ENCODE assay signal across 9 mouse cellular contexts in the genomic region with DNA sequence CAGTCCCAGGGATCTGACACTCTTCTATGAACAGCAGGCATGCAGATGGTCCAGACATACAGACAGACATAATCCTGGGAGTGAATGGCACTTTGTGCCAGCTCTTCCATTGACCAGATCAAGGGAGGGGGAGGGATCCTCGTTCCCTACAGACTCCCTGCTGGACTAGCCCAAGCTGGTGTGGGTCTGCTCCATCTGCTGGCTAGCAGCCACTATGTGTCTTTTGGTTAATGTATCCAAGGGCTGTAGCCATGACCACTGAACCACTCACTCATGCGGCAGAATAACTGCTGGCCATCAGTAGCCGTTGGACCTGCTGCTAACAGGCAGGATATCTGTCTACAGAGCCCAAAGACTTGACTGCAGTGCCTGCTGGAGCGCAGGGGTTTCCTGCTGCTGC. TPM values are rescaled to one million over a fixed set of nuclear protein-coding genes. Genes with fewer than 3 reads are reported as not detected.
DNase-seq lines count a peak whose midpoint lies in the region; ATAC-seq and TF ChIP-seq lines count a peak whose summit lies in the region.
"Had no signal": no experiment of that assay in that cellular context is flagged by ENCODE, and none has a peak within 500 bp of the region (broad histone marks: within the 10 kb centered on the region; RNA-seq: fewer than 3 reads in every experiment).

No protein-coding gene starts in this region.

- peak; percentile 13; the same call in 1 of the 2 replicates for TF ChIP-seq CTCF in kidney, postnatal 0 days (IDR thresholded peaks at IDR 0.05; ENCODE audit: low read depth)

- peak; percentile 25 to 29 for DNase-seq in layer of hippocampus, postnatal 14 days (ENCODE audit: low spot score in 2 of 2)
- DNase-seq in layer of hippocampus, adult 11-12 months (ENCODE audit: low spot score) = no peak
- peak; percentile 27 for DNase-seq in forebrain, embryonic 14.5 days (ENCODE audit: low spot score)
- peak; percentile 19 for DNase-seq in kidney, postnatal 0 days (ENCODE audit: low spot score)
- no peak for DNase-seq in limb, embryonic 10.5 days (ENCODE audit: low spot score)
- no peak for DNase-seq in right cerebral cortex, adult 18-20 months
- no peak for DNase-seq in lung, postnatal 4 days

- no peak overlapping the region; the same call in 1 of the 2 replicates for H3K27ac ChIP-seq in forebrain, embryonic 14.5 days (ENCODE audit: low read depth, low read length)
- H3K27ac ChIP-seq in kidney, postnatal 0 days = no peak overlapping the region
- no peak overlapping the region for H3K27ac ChIP-seq in neural tube, embryonic 14.5 days (ENCODE audit: low read depth, low read length)
- no peak overlapping the region for H3K27ac ChIP-seq in limb, embryonic 10.5 days

- H3K9me3 ChIP-seq in forebrain, embryonic 14.5 days (replicated peaks; ENCODE audit: control insufficient read depth, low read length) = no peaks in the 10 kb centered on the region
- H3K9me3 ChIP-seq in kidney, postnatal 0 days (replicated peaks; ENCODE audit: low read length) = no peaks in the 10 kb centered on the region
- H3K9me3 ChIP-seq in neural tube, embryonic 14.5 days (ENCODE audit: control insufficient read depth, low read length) = no peaks in the 10 kb centered on the region
- no peaks in the 10 kb centered on the region for H3K9me3 ChIP-seq in limb, embryonic 10.5 days (replicated peaks)

- H3K27me3 ChIP-seq in forebrain, embryonic 14.5 days (replicated peaks; ENCODE audit: control insufficient read depth, insufficient read depth, low read length) = no peaks in the 10 kb centered on the region
- H3K27me3 ChIP-seq in kidney, postnatal 0 days (ENCODE audit: insufficient read depth, low read length) = no peaks in the 10 kb centered on the region
- H3K27me3 ChIP-seq in neural tube, embryonic 14.5 days (ENCODE audit: control insufficient read depth, insufficient read depth, low read length) = no peaks in the 10 kb centered on the region
- H3K27me3 ChIP-seq in limb, embryonic 10.5 days (ENCODE audit: low read depth, poor library complexity, severe bottlenecking) = no peaks in the 10 kb centered on the region
- H3K27me3 ChIP-seq: CH12.LX had no signal

- no peak overlapping the region for H3K4me2 ChIP-seq in forebrain, embryonic 14.5 days (ENCODE audit: low read length)
- H3K4me2 ChIP-seq in kidney, postnatal 0 days (ENCODE audit: low read length) = no peak overlapping the region
- H3K4me2 ChIP-seq in neural tube, embryonic 14.5 days (ENCODE audit: low read depth, low read length) = no peak overlapping the region

- H3K4me1 ChIP-seq in forebrain, embryonic 14.5 days (ENCODE audit: control insufficient read depth, insufficient read depth, low read length) = peaks cover 3% of the 10 kb centered on the region; the same call in 1 of the 2 replicates
- H3K4me1 ChIP-seq in kidney, postnatal 0 days (replicated peaks; ENCODE audit: insufficient read depth, low read length) = no peaks in the 10 kb centered on the region
- H3K4me1 ChIP-seq in neural tube, embryonic 14.5 days (ENCODE audit: control insufficient read depth, insufficient read depth, low read length) = no peaks in the 10 kb centered on the region
- peaks cover 15% of the 10 kb centered on the region for H3K4me1 ChIP-seq in limb, embryonic 10.5 days

- H3K9ac ChIP-seq in forebrain, embryonic 14.5 days (ENCODE audit: low read length) = no peak overlapping the region
- H3K9ac ChIP-seq in kidney, postnatal 0 days (ENCODE audit: low read depth, low read length) = no peak overlapping the region
- no peak overlapping the region for H3K9ac ChIP-seq in neural tube, embryonic 14.5 days (replicated peaks; ENCODE audit: low read depth, low read length)

- peak; percentile 54; the same call in 1 of the 2 replicates for ATAC-seq in forebrain, embryonic 14.5 days
- peak; percentile 78 for ATAC-seq in kidney, postnatal 0 days (replicated peaks; ENCODE audit: low FRiP score, low read depth)
- peak; percentile 42; the same call in 1 of the 2 replicates for ATAC-seq in neural tube, embryonic 14.5 days (ENCODE audit: low read depth)

- WGBS in forebrain, embryonic 14.5 days = 58% methylated on average over 4 of the region's 4 CpGs
- WGBS in kidney, postnatal 0 days = 65% methylated on average over 4 of the region's 4 CpGs
- WGBS in neural tube, embryonic 14.5 days = 44% methylated on average over 4 of the region's 4 CpGs
- 79% methylated on average over 4 of the region's 4 CpGs for WGBS in limb, embryonic 10.5 days

- no peak overlapping the region for H3K4me3 ChIP-seq in forebrain, embryonic 14.5 days (ENCODE audit: low read depth, low read length)
- no peak overlapping the region for H3K4me3 ChIP-seq in kidney, postnatal 0 days (replicated peaks; ENCODE audit: low read depth, low read length)
- H3K4me3 ChIP-seq in neural tube, embryonic 14.5 days (ENCODE audit: low read depth, low read length) = no peak overlapping the region
- H3K4me3 ChIP-seq in limb, embryonic 10.5 days = no peak overlapping the region

- H3K36me3 ChIP-seq in forebrain, embryonic 14.5 days (ENCODE audit: control insufficient read depth, insufficient read depth, low read length) = peaks cover 19% of the 10 kb centered on the region; the same call in 1 of the 2 replicates
- no peaks in the 10 kb centered on the region for H3K36me3 ChIP-seq in kidney, postnatal 0 days (ENCODE audit: insufficient read depth, low read length)
- no peaks in the 10 kb centered on the region for H3K36me3 ChIP-seq in neural tube, embryonic 14.5 days (ENCODE audit: control insufficient read depth, insufficient read depth, low read length)
- peaks cover 36% of the 10 kb centered on the region for H3K36me3 ChIP-seq in limb, embryonic 10.5 days

RNA-seq across cellular contexts. Expression of gene Atp1b3, which starts 39.7 kb away (rescaled TPM):
- 10 to 100 TPM; 85.4 to 85.6 TPM for total RNA-seq in layer of hippocampus, postnatal 14 days (2021)
- 143 and 163 TPM in 2 replicates for polyA plus RNA-seq in forebrain, embryonic 14.5 days (2014; fragmentation: Nextera tagmentation; extraction: Ambion mirVana)
- polyA plus RNA-seq in kidney, postnatal 0 days (2015; fragmentation: Nextera tagmentation; extraction: Ambion mirVana) = 182 and 197 TPM in 2 replicates
- polyA plus RNA-seq in neural tube, embryonic 14.5 days (2014; fragmentation: Nextera tagmentation; extraction: Ambion mirVana) = 168 and 198 TPM in 2 replicates
- polyA plus RNA-seq in limb, embryonic 10.5 days (2016; fragmentation: Nextera tagmentation; extraction: Ambion mirVana) = 148 and 162 TPM in 2 replicates

Comparison
In these comparisons a context has a peak if more than half of its experiments do, and no peak if none do; other contexts are left out.
1. DNase-seq: peak in layer of hippocampus, postnatal 14 days (2 of 2), forebrain, embryonic 14.5 days (single experiment) and kidney, postnatal 0 days (single experiment); none in layer of hippocampus, adult 11-12 months (single experiment), limb, embryonic 10.5 days (single experiment), right cerebral cortex, adult 18-20 months (single experiment) and lung, postnatal 4 days (0 of 2).
2. Peak in every context shown above with its lines, with median percentiles within 50 percentile points of each other: ATAC-seq.